13 mouse cellular contexts compared by ENCODE assay signal in genomic region chr2:77790295-77790694, GRCm38 (mm10). TPM values are rescaled to one million over a fixed set of nuclear protein-coding genes. Genes with fewer than 3 reads are reported as not detected.
"Had no signal": no experiment of that assay in that cellular context is flagged by ENCODE, and none has a peak within 500 bp of the region (broad histone marks: within the 10 kb centered on the region; RNA-seq: fewer than 3 reads in every experiment).

No protein-coding gene starts in this region.

- H3K9ac ChIP-seq: liver, embryonic 13.5 days had no signal

- DNase-seq: kidney, adult 9 months; kidney, postnatal 36 days; layer of hippocampus, postnatal 36 days; liver, embryonic 13.5 days; lung, adult 2 months; lung, postnatal 14 days; lung, postnatal 4 days; midbrain, embryonic 14.5 days; thymus, adult 18-20 months; thymus, postnatal 36 days had no signal

- H3K27ac ChIP-seq: left cerebral cortex, adult 2 months; liver, embryonic 13.5 days had no signal

- H3K9me3 ChIP-seq: liver, embryonic 13.5 days had no signal

- H3K4me1 ChIP-seq: liver, embryonic 13.5 days had no signal

- H3K27me3 ChIP-seq: liver, embryonic 13.5 days had no signal

- H3K36me3 ChIP-seq: liver, embryonic 13.5 days had no signal

- H3K4me2 ChIP-seq: liver, embryonic 13.5 days; midbrain, embryonic 11.5 days had no signal

- H3K4me3 ChIP-seq: left cerebral cortex, adult 2 months; liver, embryonic 13.5 days had no signal

RNA-seq across cellular contexts. Expression of gene Zfp385b, which starts 29.1 kb away (rescaled TPM):
- polyA plus RNA-seq: spleen, adult 2 months had no signal
